Mouse (Mus musculus) bone marrow, adult 2 months (tissue): ENCODE measurements at regions not wholly inside any gene's neighbourhood (a gene's known extent, or its start where the extent isn't known, plus 50 kb on each side); places are given as distances from the start of the nearest gene placed in this dataset.

ENCODE experiments used
- CTCF ChIP-seq: fragments of 200-500 bp; IDR thresholded peaks from 2 replicates; pipeline ENCODE4 v1.5.1; 2011; ENCODE audit warnings: low read length, control low read depth; ENCODE audit not compliant: control insufficient read depth, insufficient read depth
- POLR2A ChIP-seq: fragments of 200-500 bp; IDR thresholded peaks from 2 replicates; pipeline ENCODE4 v1.6.1; 2011; ENCODE audit warnings: low read depth, mild to moderate bottlenecking, control low read depth, low read length, borderline replicate concordance; ENCODE audit not compliant: control insufficient read depth

GRCm38 (mm10) chr3:51122541-51122935 lies 101.7 kb upstream of the Noct start:
- no peak for TF ChIP-seq POLR2A
- TF ChIP-seq CTCF: no peak
